Mouse (Mus musculus) urinary bladder, postnatal 10 days (tissue): ENCODE results near the gene Rell1.

Experiments used
- DNase-seq: peaks from one replicate; pipeline ENCODE4 v3.0.0; 2022; ENCODE audit warnings: low spot score

Gene Rell1

DNA sequence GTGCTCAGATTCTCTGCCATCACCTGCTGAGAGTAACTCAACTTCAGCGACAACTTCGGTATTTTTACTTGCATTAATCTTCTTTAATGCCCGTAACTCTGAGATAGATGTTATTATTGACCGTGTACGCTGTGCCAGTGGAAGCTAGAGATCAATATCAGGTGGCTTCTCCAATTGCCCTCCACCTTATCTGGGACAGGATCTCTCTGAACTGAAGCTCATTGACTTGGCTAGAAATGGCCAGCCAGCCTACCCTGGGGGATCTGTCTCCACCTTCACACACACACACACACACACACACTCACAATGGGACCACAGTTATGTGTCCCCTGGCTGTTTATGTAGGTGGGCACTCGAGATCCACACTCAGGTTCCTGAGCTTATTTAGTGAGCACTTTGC, 16.7 kb downstream of the Rell1 start:
- no peak for DNase-seq

DNA sequence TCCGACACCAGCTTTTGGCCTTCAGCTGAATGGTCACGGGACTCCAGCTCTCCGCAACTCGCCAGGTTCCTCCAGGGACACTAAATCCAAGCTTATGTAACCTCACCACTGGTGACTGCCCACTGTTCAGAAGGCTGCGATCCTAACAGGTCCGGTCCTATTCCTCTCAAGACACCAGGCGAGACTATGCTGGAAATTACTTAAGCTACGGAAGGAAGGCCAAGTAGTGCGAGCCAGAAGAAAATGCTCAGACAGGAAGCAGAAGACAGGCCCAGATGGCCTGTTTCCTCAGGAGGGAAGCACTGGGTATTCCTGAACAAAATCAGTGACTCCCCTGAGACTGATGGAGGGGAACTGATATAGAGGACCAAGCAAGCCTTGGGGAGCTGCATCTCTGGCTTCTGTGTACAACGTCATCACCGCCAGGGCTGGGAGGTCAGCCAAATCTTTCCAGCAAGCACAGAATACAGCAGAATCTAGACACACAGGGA, 17.2 kb downstream of the Rell1 start:
- DNase-seq = no peak

DNA sequence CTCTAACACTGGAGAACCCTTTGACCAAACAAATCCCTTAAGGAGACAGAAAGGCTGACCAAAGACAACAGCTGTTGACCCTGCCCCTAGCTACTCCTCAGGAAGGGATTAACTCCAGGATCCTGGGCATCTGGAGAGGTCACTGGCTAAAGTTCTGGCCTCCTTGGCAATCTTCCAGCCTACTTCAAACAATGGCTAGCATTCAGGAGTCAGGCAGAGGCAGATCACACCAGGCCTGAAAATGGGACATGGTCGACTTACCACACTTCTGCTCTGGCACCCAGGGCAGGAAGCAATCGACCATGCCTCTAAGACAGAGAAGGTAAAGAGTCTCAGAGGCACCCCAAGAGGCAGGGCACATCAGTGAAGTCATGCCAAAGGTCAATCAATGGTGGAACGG, 19.5 kb downstream of the Rell1 start:
- no peak for DNase-seq

DNA sequence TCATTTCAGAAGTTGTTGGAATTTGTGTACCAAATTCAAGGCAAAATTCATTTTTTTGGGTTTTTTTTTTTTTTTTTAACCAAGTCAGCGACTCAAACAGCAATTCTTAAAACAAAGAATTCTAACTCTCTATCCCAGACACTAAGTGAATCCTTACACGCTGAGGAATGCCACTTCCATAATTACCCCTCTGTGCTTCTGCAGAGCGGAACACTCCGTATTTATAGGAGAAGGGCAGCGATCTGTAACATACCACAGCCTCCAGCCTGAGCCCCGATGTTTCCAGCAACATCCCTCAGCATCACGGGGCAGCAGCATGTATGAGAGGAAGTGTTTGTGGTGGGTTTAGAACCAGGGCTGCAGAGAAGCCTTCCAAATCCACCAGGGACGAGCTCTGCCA, 21.2 kb downstream of the Rell1 start:
- no peak for DNase-seq

DNA sequence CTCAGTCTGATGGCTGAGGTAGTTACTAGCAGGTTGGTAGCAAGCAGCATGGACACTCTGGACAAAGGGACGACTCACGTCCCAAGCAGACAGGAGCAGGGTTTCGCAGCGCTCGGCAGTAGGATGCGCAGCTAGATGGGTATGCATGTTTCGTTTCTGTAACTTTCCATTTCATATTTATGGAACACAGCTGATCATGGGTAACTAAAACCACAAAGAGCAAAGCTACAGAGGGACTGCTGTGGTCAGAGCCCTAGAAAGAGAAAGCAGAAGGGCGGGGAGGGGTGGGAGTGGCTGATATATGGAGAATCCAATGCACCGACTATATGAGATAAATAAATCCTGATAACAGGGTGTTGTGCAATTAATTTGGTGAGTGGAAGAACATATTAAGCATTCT, 25.4 kb downstream of the Rell1 start:
- no peak for DNase-seq

DNA sequence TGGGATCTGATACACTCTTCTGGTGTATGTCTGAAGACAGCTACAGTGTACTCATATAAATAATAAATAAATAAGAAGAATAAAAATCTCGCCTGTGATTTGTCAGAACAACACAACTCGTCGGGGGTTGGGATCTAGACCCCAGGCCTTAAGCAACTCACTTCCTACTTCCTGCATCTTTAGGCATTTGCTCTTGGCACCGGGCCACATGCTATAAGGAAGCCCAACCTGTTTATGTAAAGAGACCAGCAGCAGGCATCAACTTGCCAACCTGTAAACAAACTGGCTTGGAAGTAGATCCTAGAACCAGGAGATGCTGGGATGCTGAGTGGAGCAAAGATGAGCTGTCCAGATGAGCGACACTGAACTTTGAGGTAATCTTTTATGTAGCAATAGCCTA, 26.8 kb downstream of the Rell1 start:
- DNase-seq = no peak

DNA sequence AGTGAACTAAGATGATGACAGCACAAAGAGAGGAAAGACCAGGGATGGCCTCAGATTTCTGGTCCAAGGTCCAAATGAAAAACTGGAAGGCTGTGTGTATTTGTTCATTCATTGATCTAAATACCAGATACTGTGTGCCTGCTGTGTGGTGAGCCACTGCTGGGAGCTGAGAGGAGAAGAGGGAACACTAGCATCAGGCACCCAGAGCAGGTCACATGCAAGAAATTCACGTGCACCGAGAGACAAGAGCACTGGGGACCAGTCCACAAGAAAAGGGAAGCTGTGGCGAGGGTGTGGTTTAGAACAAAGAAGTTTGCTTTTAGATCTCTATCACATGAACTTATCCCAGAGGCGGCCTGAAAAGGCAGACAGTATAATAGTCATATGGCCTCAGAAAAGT, 30.1 kb downstream of the Rell1 start:
- DNase-seq = no peak

DNA sequence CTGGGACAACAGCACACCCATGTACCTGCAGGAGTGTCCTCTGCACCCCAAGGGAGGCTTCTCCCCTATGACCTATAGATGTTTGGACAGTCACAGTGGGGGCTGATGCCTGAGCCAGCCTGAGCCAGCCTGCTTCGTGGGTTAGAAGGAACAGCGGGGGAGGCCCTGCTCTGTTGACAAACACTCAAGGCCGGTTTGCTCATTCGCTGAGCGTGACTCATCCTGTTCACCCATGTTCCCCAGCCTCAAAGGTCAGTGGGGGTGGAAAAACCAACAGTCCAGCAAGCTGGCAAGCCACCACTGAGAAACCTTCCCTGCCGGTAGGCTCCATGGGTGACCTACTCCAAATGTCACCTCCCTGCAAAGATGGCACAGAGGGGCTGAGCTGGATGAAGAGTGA, 32.0 kb downstream of the Rell1 start:
- no peak for DNase-seq

DNA sequence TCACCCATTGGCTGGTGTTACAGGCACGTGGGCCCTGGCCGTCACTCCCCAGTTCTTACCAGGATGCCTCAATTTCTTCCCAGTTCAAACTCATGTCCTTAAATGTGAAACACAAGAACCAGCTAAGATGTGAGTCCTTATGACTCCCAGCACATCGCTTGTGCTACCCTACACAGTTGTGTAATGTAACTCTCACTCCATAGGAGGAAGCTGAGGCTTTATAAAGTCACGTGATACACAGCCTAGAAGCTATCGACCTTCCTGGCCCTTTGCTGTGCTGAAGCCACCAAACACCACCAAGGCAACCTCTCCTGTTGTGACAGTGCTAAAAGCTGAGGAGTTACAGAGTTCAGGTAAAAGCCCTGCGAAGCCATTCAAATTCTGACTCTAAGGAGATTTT, 33.1 kb downstream of the Rell1 start:
- DNase-seq = no peak

DNA sequence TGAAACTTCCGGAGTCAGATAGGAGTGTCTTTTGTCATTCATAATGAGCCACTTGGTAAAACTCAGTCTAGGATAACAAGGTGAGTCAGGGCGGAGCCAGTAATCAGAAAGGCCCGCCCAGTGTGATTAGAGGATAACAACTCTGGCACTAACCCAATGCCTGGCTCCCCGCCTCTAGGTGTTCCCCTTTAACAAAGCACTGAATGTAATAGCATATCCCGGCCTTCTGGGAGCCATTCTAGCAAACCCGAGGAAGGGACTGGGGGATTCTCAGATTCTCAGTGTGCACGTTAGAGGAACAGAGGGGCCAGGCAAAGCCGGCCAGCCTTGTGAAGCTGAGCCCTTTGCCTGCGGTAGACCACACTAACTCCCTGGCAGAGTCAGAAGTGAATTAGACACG, 35.9 kb downstream of the Rell1 start:
- DNase-seq = no peak

DNA sequence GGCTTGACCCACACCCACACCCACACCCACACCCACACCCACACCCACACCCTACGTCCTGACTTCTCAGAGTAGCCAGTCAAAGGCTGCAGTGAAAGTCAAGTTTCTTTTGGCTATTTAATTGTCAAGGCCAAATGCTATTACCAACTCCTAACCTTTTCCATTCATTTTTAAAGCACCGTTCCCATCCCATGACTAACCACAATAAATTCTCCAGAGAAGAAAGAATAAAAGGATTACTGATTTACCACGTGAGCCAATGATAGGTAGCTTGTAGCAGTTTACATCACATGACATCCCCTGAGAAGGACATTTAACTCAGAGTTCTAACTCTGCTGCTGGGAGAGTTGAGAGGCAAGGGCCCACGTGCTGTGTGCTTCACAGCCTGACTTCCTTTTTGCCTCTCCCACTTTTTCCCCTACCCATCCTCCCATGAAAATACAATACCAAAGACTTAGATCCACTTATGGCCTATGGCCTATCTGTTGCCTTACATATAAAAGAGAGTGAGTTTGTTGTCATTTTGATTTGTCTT, 37.8 kb downstream of the Rell1 start:
- DNase-seq = no peak

DNA sequence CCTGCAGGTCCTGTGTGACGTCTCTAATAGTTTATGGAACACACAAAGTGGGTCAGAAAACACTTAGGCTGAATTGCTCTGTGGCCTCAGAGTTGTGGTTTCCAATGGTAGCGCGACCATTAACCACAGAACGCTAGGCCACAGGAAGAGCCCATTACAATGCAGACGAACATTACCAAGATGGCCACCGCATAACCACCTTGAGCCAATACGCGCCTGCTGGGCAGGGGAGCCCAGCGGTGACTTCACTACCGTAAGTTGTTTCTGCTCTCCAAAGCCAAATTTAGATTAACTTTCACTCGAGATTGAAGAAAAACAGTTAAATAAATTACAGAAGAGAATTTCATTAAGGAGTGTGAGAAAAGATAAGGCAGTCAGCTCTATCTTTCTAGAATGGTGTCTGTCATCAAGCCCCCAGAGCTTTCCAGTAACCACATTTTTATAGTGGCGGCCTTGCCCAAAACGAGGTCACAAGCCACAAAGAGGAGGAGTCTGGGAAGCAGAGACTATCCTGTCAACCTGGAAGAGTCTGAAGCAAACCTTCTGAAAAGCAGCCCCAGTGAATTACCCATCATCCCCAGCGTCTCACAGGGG, 43.6 kb downstream of the Rell1 start:
- DNase-seq = no peak

DNA sequence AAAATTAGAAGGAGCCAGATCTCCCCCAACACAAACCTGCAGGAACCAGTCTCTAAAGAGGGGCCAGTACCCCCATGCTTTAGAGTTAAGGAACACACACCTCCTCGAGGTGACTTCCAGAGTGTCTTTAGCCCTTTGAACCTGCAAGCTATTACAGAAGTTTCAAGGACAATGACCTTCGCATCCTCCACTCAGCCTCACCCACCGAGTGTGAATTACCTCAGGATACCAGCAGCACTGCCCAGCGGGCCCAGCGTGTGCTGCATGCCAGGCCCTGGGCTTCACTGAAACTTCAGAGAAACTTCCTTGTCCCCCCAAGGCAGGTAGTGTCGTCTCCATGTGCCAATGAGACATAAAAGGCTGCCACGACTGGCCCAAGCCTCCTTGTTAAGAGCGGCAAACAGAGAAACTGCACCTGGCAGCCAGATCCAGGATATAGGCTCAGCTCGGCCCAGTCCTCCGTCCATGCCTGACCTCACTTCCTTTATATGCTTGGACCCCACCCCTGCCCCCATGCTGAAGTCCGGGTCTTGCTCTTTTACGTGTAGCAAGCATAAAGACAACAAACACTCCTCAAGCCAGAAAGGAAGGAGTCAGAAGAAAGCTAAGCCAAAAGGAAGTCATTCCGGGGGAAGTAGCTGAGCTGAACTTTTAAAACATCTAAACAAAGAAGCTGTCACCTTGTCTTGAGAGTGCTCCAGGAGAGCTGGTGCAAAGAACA, 45.2 kb downstream of the Rell1 start:
- no peak for DNase-seq

DNA sequence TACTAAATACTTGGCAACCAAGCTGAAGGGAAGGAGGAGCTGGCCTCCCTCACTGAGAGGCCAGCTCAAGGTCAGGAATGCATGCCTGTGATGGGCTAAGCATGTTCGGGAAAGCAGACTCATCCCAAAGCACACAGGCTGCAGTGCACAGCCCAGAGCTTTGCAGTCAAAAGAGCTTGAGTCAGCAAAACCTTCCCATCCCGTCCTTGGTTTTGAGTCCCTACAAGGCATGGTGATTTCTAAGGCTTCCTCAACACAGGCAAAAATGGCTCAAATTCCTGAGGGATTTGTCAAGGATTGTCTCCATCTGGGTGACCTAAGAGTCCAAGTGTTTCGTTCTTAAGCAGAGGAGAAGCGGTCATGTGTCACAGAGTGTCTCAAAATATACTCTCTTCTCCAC, 50.5 kb downstream of the Rell1 start:
- DNase-seq = no peak

DNA sequence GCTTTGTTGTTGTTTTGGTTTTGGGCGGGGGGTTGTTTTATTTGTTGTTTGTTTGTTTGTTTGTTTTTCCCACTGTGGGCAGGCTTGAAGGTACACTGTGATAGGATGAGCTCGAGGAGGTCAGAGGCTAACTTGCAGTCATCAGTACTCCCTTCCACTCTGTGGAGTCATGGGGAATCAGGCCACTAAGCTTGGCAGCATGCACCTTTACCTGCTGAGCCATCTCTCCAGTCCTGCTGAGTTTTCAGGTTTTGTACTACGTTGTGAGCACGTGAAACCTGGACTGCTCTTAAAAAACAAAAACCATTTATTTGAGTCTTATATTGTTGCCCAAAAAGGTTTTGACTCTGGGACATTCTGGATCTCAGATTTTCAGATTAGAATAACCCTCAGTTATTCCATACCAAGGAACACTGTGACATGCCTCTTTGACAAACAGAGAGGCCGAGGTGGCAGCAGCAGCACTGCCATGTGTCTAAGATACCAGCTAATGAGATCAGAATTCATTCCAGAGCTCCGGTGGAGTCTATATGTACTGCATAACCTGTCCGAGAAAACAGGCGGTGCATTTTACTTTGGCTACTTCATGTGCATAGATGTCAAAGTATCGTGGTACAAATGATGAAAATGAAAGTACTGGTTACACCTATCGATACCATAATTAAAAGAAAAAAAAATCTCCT, 52.1 kb downstream of the Rell1 start:
- no peak for DNase-seq

DNA sequence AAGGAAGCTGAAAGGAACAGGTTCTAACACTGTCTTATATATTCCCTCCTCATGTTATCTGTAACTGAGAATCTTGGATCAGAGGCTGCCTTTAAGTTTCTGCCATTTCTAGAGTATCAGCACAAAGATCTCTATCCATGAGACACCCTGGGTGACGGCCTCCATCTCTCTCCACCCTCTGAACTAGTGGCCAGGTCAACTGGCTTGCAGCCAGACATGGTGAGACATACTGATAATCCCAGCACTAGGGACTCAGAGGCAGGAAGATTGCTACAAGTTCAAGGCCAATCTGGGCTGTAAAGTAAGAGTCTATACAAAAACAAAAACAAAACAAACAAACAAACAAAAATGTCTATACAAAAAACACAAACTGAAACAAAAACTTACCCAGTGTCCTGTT, 53.8 kb downstream of the Rell1 start:
- no peak for DNase-seq

DNA sequence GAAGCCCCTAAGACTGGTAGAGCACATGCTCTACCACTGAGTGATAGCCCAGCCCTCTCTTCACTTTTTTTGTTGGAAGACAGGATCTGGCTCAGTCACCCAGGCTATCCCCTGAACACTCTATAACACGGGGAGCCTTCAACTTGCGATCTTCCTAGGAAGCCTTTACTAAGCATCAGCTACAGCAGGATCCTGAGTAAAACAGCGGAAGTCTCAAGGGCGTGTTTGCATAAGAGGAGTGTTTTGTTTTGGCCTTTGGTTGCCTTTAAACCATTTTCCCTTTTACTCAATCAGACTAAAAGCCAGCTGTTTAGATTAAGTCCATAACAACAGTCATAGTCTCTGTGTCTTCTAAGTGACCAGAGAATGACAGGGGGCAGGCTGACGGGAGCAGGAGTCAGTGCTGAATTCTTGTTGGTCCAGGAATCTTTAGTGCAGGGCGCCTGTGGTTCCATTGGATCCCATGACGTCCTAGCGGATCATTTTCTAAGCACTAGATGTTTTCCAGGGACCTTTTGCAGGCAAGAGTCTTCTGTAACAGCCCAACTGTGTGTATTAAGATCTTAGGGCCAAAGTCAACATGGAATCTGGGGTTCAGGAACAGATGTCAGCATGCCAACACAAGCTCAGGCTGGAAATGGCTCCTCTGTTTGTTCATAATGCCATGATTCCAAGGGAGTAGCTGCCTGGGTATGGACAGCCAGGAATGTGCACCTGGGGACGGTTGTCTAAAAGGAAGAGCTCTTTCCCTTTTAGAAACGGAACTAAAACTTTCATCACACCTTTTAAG, 58.3 kb downstream of the Rell1 start:
- no peak for DNase-seq

DNA sequence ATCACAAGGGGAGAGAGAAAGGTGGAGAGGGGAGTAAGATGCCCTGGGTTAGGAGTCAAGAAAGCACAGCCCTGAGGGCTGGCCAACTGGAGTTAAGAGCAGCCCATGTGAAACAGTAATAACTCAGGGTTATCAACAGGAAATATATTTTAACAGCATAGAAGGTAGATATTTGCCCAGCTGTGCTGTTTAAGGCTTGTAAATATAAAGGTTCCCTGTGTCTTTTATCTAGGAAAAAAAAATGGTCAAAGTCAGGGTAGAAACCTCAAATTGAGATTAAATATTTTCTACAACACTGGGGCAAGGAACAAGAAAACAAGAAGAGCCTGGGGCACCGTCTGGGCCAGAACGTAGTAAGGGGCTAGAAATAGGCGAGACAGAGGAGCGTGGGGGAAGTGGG, 61.2 kb downstream of the Rell1 start:
- DNase-seq = no peak

DNA sequence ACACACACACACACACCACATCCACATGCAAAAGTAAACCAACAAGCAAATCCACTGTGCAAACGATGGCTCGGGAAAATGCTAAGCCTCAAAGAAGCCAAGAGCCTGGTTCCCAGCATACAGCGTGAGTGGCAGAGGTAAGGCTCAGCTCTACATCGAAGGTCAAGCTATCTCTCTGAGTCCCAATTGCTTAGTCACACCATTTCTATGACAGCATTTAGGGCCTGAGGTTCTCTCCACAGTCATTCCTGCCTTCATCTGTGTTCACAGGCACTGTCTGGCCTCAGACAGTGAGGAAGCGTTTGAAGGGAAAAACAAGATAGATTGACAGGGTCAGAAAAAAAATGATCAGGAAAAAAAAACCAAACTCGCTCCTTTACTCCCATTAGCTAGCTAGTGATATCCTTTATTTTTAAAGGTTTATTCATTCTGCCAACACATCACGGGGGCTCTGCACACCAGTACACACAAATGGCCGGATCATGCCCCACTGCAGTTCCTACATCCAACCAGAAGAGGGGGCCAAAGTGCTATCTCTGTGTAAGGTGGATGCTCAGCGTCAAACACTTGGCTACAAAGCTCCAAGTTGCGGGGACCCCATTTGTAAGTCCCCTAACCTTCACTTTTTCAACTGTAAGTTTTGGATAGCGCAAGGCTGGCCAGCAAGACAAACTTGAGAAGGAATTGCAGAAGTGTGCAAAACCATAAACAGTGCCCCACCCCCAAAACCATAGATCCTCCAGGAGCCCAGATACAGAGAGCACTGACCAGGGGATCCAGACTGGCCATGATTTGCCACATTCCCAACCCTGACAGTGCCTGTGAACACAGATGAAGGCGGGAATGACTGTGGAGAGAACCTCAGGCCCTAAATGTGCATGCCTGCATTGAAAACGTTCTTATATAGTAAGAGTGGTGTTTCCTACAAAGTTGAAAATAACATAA, 62.3 kb downstream of the Rell1 start:
- DNase-seq = peak; percentile 31

DNA sequence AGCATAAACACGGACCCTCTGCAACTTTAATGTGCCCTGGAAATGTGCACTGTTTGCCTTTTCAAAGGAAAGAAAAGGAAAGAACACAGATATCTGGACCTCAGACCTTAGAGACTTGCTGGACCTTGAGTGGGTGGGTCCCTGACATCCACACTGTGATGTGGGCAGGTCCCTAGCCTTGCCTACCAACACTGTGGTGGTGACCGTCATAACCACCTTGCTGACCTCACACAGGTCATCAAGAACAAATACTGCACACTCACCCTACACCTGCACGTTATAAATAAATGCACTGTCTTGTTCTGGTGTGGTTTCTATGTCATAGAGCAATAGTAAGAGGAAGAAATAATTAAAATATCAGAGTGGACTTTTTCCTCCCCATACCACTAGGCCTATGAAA, 65.4 kb downstream of the Rell1 start:
- no peak for DNase-seq

DNA sequence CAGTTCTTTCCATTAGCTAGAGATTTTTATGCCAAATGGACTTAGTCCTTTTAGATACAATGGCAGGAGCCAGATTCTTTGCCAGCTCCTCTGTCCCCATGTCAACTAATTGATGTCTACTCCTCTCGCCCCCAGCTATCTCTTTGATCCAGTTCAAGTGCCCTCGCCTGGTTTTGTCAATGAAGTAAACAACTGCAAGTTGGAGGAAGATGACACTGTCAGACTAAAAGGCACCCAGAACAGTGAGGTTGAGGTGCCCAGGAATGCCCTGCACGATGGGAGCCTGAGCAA, 70.9 kb downstream of the Rell1 start:
- DNase-seq = no peak
